In genomic region chr9:61434062-61434461, GRCm38 (mm10) we compare ENCODE assay signal across 8 mouse cellular contexts.
DNase-seq lines count a peak whose midpoint lies in the region; ATAC-seq and TF ChIP-seq lines count a peak whose summit lies in the region.

No protein-coding gene starts in this region.

- H3K27ac ChIP-seq in forebrain, postnatal 0 days (ENCODE audit: low read depth, low read length): no peak overlapping the region
- no peak overlapping the region for H3K27ac ChIP-seq in heart, embryonic 12.5 days (ENCODE audit: poor library complexity, severe bottlenecking)

- H3K9ac ChIP-seq in forebrain, postnatal 0 days: no peak overlapping the region
- no peak overlapping the region for H3K9ac ChIP-seq in heart, embryonic 12.5 days

- H3K4me3 ChIP-seq in C2C12 (ENCODE audit: insufficient read depth, poor library complexity, severe bottlenecking): no peak overlapping the region
- H3K4me3 ChIP-seq in forebrain, postnatal 0 days (ENCODE audit: low read depth, low read length): no peak overlapping the region
- no peak overlapping the region for H3K4me3 ChIP-seq in heart, embryonic 12.5 days

- DNase-seq in brain, adult 2 months (ENCODE audit: low read depth, low spot score): peak; percentile 92
- DNase-seq in forebrain, postnatal 0 days: peak; percentile 78
- DNase-seq in left cerebral cortex, postnatal 4 days: peak; percentile 88
- DNase-seq in right cerebral cortex, postnatal 14 days: peak; percentile 22
- DNase-seq in heart, postnatal 14 days: no peak

- 0 out of 2 replicates have a peak, but pooled peaks cover 5% of the 10 kb centered on the region for H3K4me1 ChIP-seq in forebrain, postnatal 0 days (ENCODE audit: insufficient read depth)
- H3K4me1 ChIP-seq in heart, embryonic 12.5 days (replicated peaks): peaks cover 6% of the 10 kb centered on the region

- TF ChIP-seq CTCF in C2C12 (IDR thresholded peaks at IDR 0.05; ENCODE audit: control insufficient read depth, insufficient read depth, insufficient read length): no peak
- no peak for TF ChIP-seq CTCF in forebrain, postnatal 0 days (IDR thresholded peaks at IDR 0.05; ENCODE audit: low read depth)

- H3K9me3 ChIP-seq in forebrain, postnatal 0 days (ENCODE audit: low read length): no peaks in the 10 kb centered on the region
- H3K9me3 ChIP-seq in heart, embryonic 12.5 days (replicated peaks): peaks cover 4% of the 10 kb centered on the region; the same call in 1 of the 2 replicates

- peak; percentile 94 for ATAC-seq in forebrain, postnatal 0 days
- no peak for ATAC-seq in heart, embryonic 12.5 days (ENCODE audit: insufficient number of reproducible peaks, low FRiP score)
- no peak for ATAC-seq in megakaryocyte, adult 5-6 weeks (ENCODE audit: poor library complexity, severe bottlenecking)

- H3K79me2 ChIP-seq in C2C12 (ENCODE audit: control insufficient read depth, insufficient read depth): no peaks in the 10 kb centered on the region

- WGBS in forebrain, postnatal 0 days: 16% methylated on average over 11 of the region's 11 CpGs
- WGBS in heart, embryonic 12.5 days: 27% methylated on average over 11 of the region's 11 CpGs

- H3K4me2 ChIP-seq in forebrain, postnatal 0 days (ENCODE audit: low read depth): no peak overlapping the region
- H3K4me2 ChIP-seq in heart, embryonic 12.5 days: no peak overlapping the region

- H3ac ChIP-seq in C2C12 (ENCODE audit: control insufficient read depth, insufficient read length, low read depth): no peak overlapping the region

- no peaks in the 10 kb centered on the region for H3K27me3 ChIP-seq in C2C12 (ENCODE audit: control insufficient read depth, insufficient read depth, insufficient read length)
- H3K27me3 ChIP-seq in forebrain, postnatal 0 days (ENCODE audit: insufficient read depth, low read length): no peaks in the 10 kb centered on the region; the same call in 1 of the 2 replicates
- peaks cover 64% of the 10 kb centered on the region for H3K27me3 ChIP-seq in heart, embryonic 12.5 days (replicated peaks)

- intact Hi-C loops in left cerebral cortex, postnatal 4 days (cut with DNase I): no loop called here
- intact Hi-C loops in heart, postnatal 14 days (cut with DNase I): no loop called here

- no peaks in the 10 kb centered on the region for H3K79me3 ChIP-seq in C2C12 (ENCODE audit: low read depth)

- no peaks in the 10 kb centered on the region for H3K36me3 ChIP-seq in C2C12 (ENCODE audit: control insufficient read depth, insufficient read depth)
- no peaks in the 10 kb centered on the region for H3K36me3 ChIP-seq in forebrain, postnatal 0 days (ENCODE audit: insufficient read depth)
- H3K36me3 ChIP-seq in heart, embryonic 12.5 days: no peaks in the 10 kb centered on the region

TF ChIP-seq in C2C12, 6 proteins besides CTCF, POLR2A, EP300 and RAD21:
- TF ChIP-seq USF1 (IDR thresholded peaks at IDR 0.05; ENCODE audit: low read depth) (no peak), MYOG (IDR thresholded peaks at IDR 0.05; ENCODE audit: control insufficient read depth, extremely low read depth, insufficient read length) (no peak), MAX (IDR thresholded peaks at IDR 0.05) (no peak), MYOD1 (IDR thresholded peaks at IDR 0.05; ENCODE audit: control insufficient read depth, insufficient read length, low read depth) (peak; percentile 79)

Comparison
In these comparisons a context has a peak if more than half of its experiments do, and no peak if none do; other contexts are left out.
1. DNase-seq: peak in brain, adult 2 months (single experiment), forebrain, postnatal 0 days (single experiment), left cerebral cortex, postnatal 4 days (single experiment) and right cerebral cortex, postnatal 14 days (single experiment); none in heart, postnatal 14 days (0 of 2).